Mouse (Mus musculus): ENCODE data around the gene Arhgef40. TPM values are rescaled to one million over a fixed set of nuclear protein-coding genes. Genes with fewer than 3 reads are reported as not detected.
A peak's percentile ranks its signal among the peaks of the same experiment; 100 is the strongest.

Gene Arhgef40
- polyA plus RNA-seq, 2 experiments, result 143 to 220 TPM

GRCm38 (mm10) chr14:52014271-52014760, 29.8 kb downstream of the Arhgef40 start:
- WGBS, result no CpG with 5 or more reads among the region's 80 CpGs
- Histone ChIP-seq H3K27ac (replicated peaks; ENCODE audit: low read depth, low read length) (peak overlapping the region; percentile 90), H3K4me3 (replicated peaks; ENCODE audit: low read length) (peak overlapping the region; percentile 62), H3K36me3 (ENCODE audit: control insufficient read depth, insufficient read depth, low read length) (no peaks in the 10 kb centered on the region), H3K9ac (ENCODE audit: low read depth, low read length, severe bottlenecking) (peak overlapping the region; percentile 80), H3K9me3 (ENCODE audit: control insufficient read depth, low read length) (no peaks in the 10 kb centered on the region), H3K4me2 (replicated peaks; ENCODE audit: low read depth, low read length, severe bottlenecking) (peak overlapping the region; percentile 71), H3K4me1 (ENCODE audit: control insufficient read depth, insufficient read depth, low read length) (peaks cover 38% of the 10 kb centered on the region), H3K27me3 (ENCODE audit: control insufficient read depth, insufficient read depth, low read length) (no peaks in the 10 kb centered on the region)
- DNase-seq (ENCODE audit: low spot score) (no peak), ATAC-seq (ENCODE audit: low FRiP score, low read depth) (peak; percentile 42)
- no peak for TF ChIP-seq POLR2A (IDR thresholded peaks at IDR 0.05; ENCODE audit: borderline replicate concordance, extremely low read depth, insufficient read depth, insufficient read length)

DNA sequence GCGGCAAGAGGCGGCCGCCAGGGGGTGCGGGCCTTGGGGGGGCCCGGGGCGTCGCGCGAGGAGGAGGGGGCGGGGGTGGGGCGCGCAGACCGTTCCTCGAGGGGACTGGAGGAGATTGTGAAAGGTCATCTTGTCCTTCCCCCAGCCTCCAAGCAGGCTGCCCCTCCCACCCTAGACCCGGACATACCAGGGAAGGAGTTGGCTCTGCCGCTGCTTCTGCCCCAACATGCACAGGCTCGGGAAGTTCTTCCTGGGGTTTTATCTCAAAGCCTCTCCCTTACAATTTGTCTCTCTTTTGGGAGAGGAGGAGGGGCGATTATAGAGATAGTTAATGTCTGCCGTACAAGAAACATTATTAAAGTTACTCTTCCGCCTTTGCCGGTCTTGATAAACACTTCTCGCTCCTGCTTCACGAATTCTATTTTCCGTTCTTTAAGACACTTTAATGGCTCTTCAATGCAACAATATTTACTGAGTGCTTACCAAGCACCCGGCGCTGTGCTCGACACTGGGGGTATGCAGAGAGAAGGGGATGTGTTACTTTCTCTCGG, 30.3 kb downstream of the Arhgef40 start:
- Histone ChIP-seq H3K36me3 (ENCODE audit: control insufficient read depth, insufficient read depth, low read length) (no peaks in the 10 kb centered on the region), H3K27ac (replicated peaks; ENCODE audit: low read depth, low read length) (peak overlapping the region; percentile 90), H3K9ac (ENCODE audit: low read depth, low read length, severe bottlenecking) (peak overlapping the region; percentile 80), H3K9me3 (ENCODE audit: control insufficient read depth, low read length) (no peaks in the 10 kb centered on the region), H3K4me2 (replicated peaks; ENCODE audit: low read depth, low read length, severe bottlenecking) (peak overlapping the region; percentile 71), H3K4me1 (ENCODE audit: control insufficient read depth, insufficient read depth, low read length) (peaks cover 37% of the 10 kb centered on the region), H3K4me3 (replicated peaks; ENCODE audit: low read length) (peak overlapping the region; percentile 62), H3K27me3 (ENCODE audit: control insufficient read depth, insufficient read depth, low read length) (no peaks in the 10 kb centered on the region)
- ATAC-seq (ENCODE audit: low FRiP score, low read depth) (peak; percentile 21), DNase-seq (ENCODE audit: low spot score) (peak; percentile 58)
- TF ChIP-seq POLR2A (IDR thresholded peaks at IDR 0.05; ENCODE audit: borderline replicate concordance, extremely low read depth, insufficient read depth, insufficient read length), result no peak
- 1% methylated on average over 16 of the region's 28 CpGs for WGBS

DNA sequence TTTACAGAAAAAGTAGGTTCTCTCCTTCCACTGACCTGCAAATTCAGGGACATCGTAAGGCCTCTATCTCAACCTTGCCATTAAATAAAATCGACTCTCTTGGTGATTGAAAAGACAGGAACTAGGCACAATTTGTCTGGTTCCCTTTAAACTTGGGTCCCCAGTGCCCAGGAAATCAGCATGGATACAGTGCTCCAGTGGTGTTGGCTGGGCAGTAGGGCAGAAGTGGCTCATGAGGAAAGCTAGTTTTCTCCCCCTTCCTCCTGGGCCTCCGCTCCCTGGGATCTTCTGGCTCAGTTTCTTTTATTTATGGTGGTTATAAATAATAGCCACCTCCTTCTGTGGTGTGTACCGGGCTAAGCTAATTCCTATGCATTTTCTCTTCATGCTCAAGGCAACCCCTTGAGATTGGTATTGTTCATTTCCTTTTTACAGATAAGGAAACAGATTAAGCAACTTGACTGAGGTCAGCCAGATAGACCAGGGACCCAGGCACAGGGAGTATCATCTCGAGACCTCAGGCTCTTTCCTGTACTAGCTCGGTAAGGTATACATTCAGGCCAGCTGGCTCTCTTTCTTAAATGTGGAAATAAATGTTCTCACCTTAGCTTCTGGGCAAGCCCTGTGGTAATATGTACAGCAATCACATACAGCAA, 31.1 kb downstream of the Arhgef40 start, which contains the start of gene Tmem253:
Gene Tmem253 (plus strand): TSS at position 214 of the 656 bp plus-strand sequence.
- Histone ChIP-seq H3K4me2 (replicated peaks; ENCODE audit: low read depth, low read length, severe bottlenecking) (peak within 1 kb of the TSS; percentile 71), H3K4me3 (replicated peaks; ENCODE audit: low read length) (peak within 1 kb of the TSS; percentile 62), H3K27ac (replicated peaks; ENCODE audit: low read depth, low read length) (peak within 1 kb of the TSS; percentile 90), H3K27me3 (ENCODE audit: control insufficient read depth, insufficient read depth, low read length) (no peaks in the 10 kb centered on the region), H3K9me3 (ENCODE audit: control insufficient read depth, low read length) (no peaks in the 10 kb centered on the region), H3K9ac (ENCODE audit: low read depth, low read length, severe bottlenecking) (peak within 1 kb of the TSS; percentile 80), H3K36me3 (ENCODE audit: control insufficient read depth, insufficient read depth, low read length) (no peaks in the 10 kb centered on the region), H3K4me1 (ENCODE audit: control insufficient read depth, insufficient read depth, low read length) (peaks cover 30% of the 10 kb centered on the region)
- DNase-seq (ENCODE audit: low spot score), result no peak
- no peak for TF ChIP-seq POLR2A (IDR thresholded peaks at IDR 0.05; ENCODE audit: borderline replicate concordance, extremely low read depth, insufficient read depth, insufficient read length)
- 36% methylated on average over 6 of the region's 6 CpGs for WGBS
- ATAC-seq (ENCODE audit: low FRiP score, low read depth), result no peak

- Histone ChIP-seq H3K4me3 (replicated peaks; ENCODE audit: low read length) (no peak overlapping the region), H3K9me3 (ENCODE audit: control insufficient read depth, low read length) (no peaks in the 10 kb centered on the region), H3K27ac (replicated peaks; ENCODE audit: low read depth, low read length) (no peak overlapping the region), H3K36me3 (ENCODE audit: control insufficient read depth, insufficient read depth, low read length) (no peaks in the 10 kb centered on the region), H3K27me3 (ENCODE audit: control insufficient read depth, insufficient read depth, low read length) (no peaks in the 10 kb centered on the region), H3K4me2 (replicated peaks; ENCODE audit: low read depth, low read length, severe bottlenecking) (no peak overlapping the region), H3K9ac (ENCODE audit: low read depth, low read length, severe bottlenecking) (no peak overlapping the region), H3K4me1 (ENCODE audit: control insufficient read depth, insufficient read depth, low read length) (peaks cover 33% of the 10 kb centered on the region)
- 83% methylated on average over 13 of the region's 13 CpGs for WGBS
- no peak for DNase-seq (ENCODE audit: low spot score)
- no peak for ATAC-seq (ENCODE audit: low FRiP score, low read depth)
- TF ChIP-seq POLR2A (IDR thresholded peaks at IDR 0.05; ENCODE audit: borderline replicate concordance, extremely low read depth, insufficient read depth, insufficient read length), result no peak
Observed at GRCm38 (mm10) chr14:52016625-52017405, 32.3 kb downstream of the Arhgef40 start.

DNA sequence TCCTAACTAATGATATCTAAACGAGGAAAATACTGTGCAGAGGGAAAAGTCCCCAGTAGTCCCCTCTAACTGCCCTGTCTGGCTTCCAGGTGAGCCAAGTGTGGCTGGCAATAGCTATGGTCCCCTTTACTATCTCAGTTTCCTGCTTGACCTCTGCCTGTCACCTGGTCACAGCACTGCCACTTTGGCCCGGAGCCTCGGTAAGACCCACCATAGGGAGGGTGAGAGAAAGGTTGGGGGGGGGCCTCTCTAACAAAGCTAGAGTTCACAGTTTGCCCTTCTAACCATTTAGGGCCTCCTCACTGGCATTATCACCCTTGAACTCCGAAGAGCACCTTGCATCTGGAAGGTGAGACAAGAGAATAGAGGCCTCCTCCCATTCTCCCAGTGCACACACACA, 33.1 kb downstream of the Arhgef40 start:
- 78% methylated on average over 4 of the region's 4 CpGs for WGBS
- H3K36me3 ChIP-seq (ENCODE audit: control insufficient read depth, insufficient read depth, low read length), result no peaks in the 10 kb centered on the region
- no peak overlapping the region for H3K27ac ChIP-seq (replicated peaks; ENCODE audit: low read depth, low read length)
- no peak overlapping the region for H3K4me2 ChIP-seq (replicated peaks; ENCODE audit: low read depth, low read length, severe bottlenecking)
- H3K9ac ChIP-seq (ENCODE audit: low read depth, low read length, severe bottlenecking), result no peak overlapping the region
- no peak for TF ChIP-seq POLR2A (IDR thresholded peaks at IDR 0.05; ENCODE audit: borderline replicate concordance, extremely low read depth, insufficient read depth, insufficient read length)
- no peak overlapping the region for H3K4me3 ChIP-seq (replicated peaks; ENCODE audit: low read length)
- no peaks in the 10 kb centered on the region for H3K9me3 ChIP-seq (ENCODE audit: control insufficient read depth, low read length)
- DNase-seq (ENCODE audit: low spot score) (no peak), ATAC-seq (ENCODE audit: low FRiP score, low read depth) (no peak)
- H3K4me1 ChIP-seq (ENCODE audit: control insufficient read depth, insufficient read depth, low read length), result peaks cover 37% of the 10 kb centered on the region
- no peaks in the 10 kb centered on the region for H3K27me3 ChIP-seq (ENCODE audit: control insufficient read depth, insufficient read depth, low read length)

Measured in limb, embryonic 14.5 days (tissue).